Mouse (Mus musculus) liver, embryonic 11.5 days (tissue): ENCODE data around the gene Nfkbiz. TPM values are rescaled to one million over a fixed set of nuclear protein-coding genes. Genes with fewer than 3 reads are reported as not detected.
"Not testable (repeated sequence)": the region's sequence is repeated elsewhere in the genome, so short reads cannot be mapped to it uniquely, and the experiment has no call there.

Experiments
- ATAC-seq: fragments of 200-750 bp; cut with Nextera tagmentation; replicated peaks from 2 replicates; pipeline ENCODE4 v1.8.0; 2017; ENCODE audit warnings: moderate number of reproducible peaks, mild to moderate bottlenecking, moderate TSS enrichment, moderate library complexity; ENCODE audit not compliant: low FRiP score
- DNase-seq: peaks from one replicate; pipeline ENCODE4 v3.0.0-alpha.2; 2017; ENCODE audit warnings: low spot score
- H3K27ac ChIP-seq: fragments of 300-500 bp; sonication (generic); 2 replicates; pipeline ENCODE4 v1.5.1; 2014; ENCODE audit warnings: mild to moderate bottlenecking, low read depth, low read length, control low read depth
- H3K27me3 ChIP-seq: fragments of 300-500 bp; sonication (generic); replicated peaks from 2 replicates; pipeline ENCODE4 v1.6.1; 2014; ENCODE audit warnings: low read length, mixed read lengths; ENCODE audit not compliant: control insufficient read depth, insufficient read depth
- H3K36me3 ChIP-seq: fragments of 300-500 bp; sonication (generic); 2 replicates; pipeline ENCODE4 v1.6.1; 2014; ENCODE audit warnings: mild to moderate bottlenecking, low read length, moderate library complexity, mixed read lengths; ENCODE audit not compliant: control insufficient read depth, insufficient read depth
- H3K4me1 ChIP-seq: fragments of 300-500 bp; sonication (generic); replicated peaks from 2 replicates; pipeline ENCODE4 v1.6.1; 2014; ENCODE audit warnings: low read length, mixed read lengths; ENCODE audit not compliant: control insufficient read depth, insufficient read depth
- H3K4me2 ChIP-seq: fragments of 300-500 bp; sonication (generic); 2 replicates; pipeline ENCODE4 v1.6.1; 2014; ENCODE audit warnings: mild to moderate bottlenecking, control low read depth, moderate library complexity
- H3K4me3 ChIP-seq: fragments of 300-500 bp; sonication (generic); 2 replicates; pipeline ENCODE4 v1.5.1; 2014; ENCODE audit warnings: low read depth, low read length, control low read depth
- H3K9ac ChIP-seq: fragments of 300-500 bp; sonication (generic); 2 replicates; pipeline ENCODE4 v1.6.1; 2014; ENCODE audit warnings: low read depth, low read length, control low read depth
- H3K9me3 ChIP-seq: fragments of 300-500 bp; sonication (generic); 2 replicates; pipeline ENCODE4 v1.6.1; 2016; ENCODE audit warnings: low read length, inconsistent platforms, mixed read lengths; ENCODE audit not compliant: control insufficient read depth
- WGBS: fragments of 180-500 bp; shearing (Covaris S2); extraction: QIAGEN DNeasy Blood & Tissue Kit; methylation state at CpG from one replicate; pipeline ENCODE4 v1.1.7; 2014; 5-methylcytosine and 5-hydroxymethylcytosine counted together
- polyA plus RNA-seq: library from polyadenylated mRNA; unstranded; fragments of >200 nt; fragmentation: Nextera tagmentation; extraction: Ambion mirVana; gene quantifications from 2 replicates; pipeline ENCODE4 v1.2.1, GENCODE M21; 2014

Gene Nfkbiz
- polyA plus RNA-seq, result 4.5 and 4.6 TPM in 2 replicates

DNA sequence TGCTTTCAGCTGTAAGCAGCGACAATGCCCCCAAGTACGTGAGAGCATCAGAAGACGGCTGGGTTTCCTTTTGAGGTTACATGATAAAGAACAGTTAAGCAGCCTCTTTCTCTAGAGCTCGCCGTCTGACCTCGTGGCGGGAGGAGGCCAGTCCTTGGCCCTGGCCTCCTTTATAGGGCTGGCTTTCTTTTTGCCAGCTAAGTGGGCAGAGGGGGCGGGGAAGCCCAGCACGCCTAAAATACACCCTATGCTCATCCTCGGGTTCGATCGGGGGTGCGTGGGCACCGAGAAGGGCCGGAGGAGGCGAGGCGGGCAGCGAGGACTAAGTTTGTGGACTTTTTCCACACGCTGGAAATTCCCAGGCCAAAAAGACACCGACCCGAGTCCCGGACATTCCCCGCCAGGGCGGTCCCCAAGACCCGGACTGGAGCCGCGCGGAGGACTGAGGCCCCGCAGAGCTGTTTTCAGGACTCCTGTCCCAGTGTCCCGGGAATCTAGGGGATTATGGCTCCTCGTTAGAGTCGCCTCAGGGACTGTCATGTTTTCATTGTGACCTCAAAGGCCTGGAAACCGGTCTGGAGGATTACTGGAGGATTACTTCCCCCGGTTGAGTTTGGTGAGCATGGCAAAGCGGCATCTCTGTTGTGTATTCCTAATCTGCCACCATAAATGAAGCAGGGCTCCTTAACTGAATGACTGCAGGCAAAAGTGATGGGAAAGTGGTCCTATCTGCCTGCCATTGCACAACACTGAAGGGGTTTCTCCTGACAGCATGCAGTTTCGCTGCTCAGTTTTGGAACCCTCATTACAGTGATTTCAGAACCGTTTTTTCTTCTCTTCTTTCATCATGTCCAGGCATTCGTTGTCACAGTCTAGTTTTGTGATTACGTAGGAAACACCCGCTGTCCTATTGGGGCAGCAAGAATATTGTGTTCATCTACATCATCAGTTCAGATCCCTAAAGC lies at the start of gene Nfkbiz:
Gene Nfkbiz, minus strand, starts transcription at position 390 of the 965 bp plus-strand sequence.
- ATAC-seq (peak; percentile 89), DNase-seq (peak; percentile 87)
- WGBS, result under 1% methylated on average over 40 of the region's 40 CpGs
- Histone ChIP-seq H3K4me2 (peak within 1 kb of the TSS; percentile 71), H3K27me3 (no peaks in the 10 kb centered on the region), H3K9ac (peak within 1 kb of the TSS; percentile 89), H3K27ac (peak within 1 kb of the TSS; percentile 78), H3K36me3 (peaks cover under 1% of the 10 kb centered on the region; the same call in 1 of the 2 replicates), H3K4me3 (peak within 1 kb of the TSS; percentile 70), H3K9me3 (no peaks in the 10 kb centered on the region), H3K4me1 (no peaks in the 10 kb centered on the region)

DNA sequence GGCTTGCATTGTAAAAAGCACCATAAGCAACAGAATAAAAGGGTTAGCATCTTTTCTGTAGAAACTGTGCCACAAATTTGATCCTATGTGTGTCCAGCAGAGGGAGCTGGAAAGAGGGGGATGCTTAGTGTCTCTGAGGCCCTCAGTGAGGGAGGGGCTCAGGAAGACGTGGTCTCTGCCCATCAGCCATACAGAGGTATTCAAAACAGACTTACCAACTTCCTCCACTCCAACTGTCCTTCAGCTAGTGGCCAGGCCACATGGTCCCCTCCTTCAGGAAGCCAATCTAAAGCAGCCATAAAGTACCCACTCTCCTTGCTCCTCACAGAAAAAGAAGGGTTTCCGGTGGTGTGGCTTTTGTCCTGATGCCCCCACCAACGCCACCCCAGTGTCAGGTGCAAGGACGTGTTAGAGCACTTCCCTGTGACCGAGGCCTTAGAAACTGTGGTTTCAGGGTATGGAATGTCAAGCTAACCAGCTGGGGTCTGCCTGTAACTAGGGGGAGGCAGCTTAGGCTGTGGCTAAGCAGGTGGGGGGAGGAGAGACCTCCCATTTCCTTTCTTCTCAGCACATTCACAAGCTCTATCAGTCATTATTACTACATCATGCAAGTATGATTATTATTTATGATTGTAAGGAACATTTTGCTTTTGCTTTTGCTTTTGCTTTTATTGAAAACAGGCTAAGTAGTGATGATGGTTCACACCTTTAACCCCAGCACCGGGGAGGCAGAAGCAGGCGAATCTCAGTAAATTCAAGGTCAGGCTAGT lies 49.3 kb upstream of the Nfkbiz start:
- Histone ChIP-seq H3K27ac (no peak overlapping the region), H3K4me3 (no peak overlapping the region), H3K4me1 (peaks cover 9% of the 10 kb centered on the region), H3K36me3 (no peaks in the 10 kb centered on the region; the same call in 1 of the 2 replicates), H3K27me3 (no peaks in the 10 kb centered on the region), H3K9ac (no peak overlapping the region), H3K4me2 (no peak overlapping the region), H3K9me3 (no peaks in the 10 kb centered on the region)
- ATAC-seq (peak; percentile 23; the same call in 1 of the 2 replicates), DNase-seq (no peak)
- 40% methylated on average over 7 of the region's 7 CpGs for WGBS

DNA sequence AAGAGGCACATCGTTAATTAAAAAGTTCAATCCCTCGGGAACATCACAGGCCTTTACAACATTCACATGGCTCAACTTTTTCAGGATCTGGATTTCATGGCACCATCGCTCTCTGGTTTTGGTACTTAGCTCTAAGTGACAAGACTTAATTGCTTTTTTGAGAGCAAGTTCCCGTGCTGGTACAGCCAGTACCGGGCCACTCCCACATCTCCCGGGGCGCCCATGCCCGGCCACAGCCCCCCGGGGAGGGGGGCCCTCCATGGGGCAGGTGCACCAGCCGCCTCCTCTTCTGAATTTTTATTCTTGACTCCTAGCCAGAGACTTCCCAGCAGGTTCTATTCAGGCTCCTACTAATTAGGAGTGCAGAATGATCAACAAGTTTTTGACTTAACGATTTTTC lies 45.5 kb upstream of the Nfkbiz start:
- Histone ChIP-seq H3K4me3 (no peak overlapping the region), H3K27ac (no peak overlapping the region), H3K36me3 (no peaks in the 10 kb centered on the region; the same call in 1 of the 2 replicates), H3K4me2 (no peak overlapping the region), H3K9ac (no peak overlapping the region), H3K9me3 (no peaks in the 10 kb centered on the region), H3K27me3 (no peaks in the 10 kb centered on the region), H3K4me1 (no peaks in the 10 kb centered on the region)
- DNase-seq (no peak), ATAC-seq (no peak)
- 86% methylated on average over 11 of the region's 11 CpGs for WGBS

DNA sequence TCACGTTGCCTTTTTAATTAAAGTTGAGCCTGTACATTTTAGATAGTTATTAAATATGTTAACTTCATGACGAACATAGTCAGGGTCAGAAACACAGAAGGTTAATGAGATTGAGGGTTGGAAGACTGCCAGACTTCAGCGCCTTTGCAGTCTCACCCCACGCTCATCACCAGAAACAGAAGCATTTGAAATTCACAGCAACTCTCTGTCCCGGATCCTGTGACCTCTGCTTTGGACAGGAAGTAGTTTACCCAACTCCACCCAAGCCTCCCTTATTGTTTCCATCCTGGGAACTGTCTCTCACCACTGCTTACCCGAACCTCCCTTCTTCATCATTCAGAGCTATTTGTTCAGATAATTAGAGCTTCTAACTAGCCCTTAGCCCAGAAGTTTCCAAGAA lies 37.3 kb upstream of the Nfkbiz start:
- no peak for DNase-seq
- Histone ChIP-seq H3K27me3 (no peaks in the 10 kb centered on the region), H3K4me1 (no peaks in the 10 kb centered on the region), H3K4me2 (no peak overlapping the region), H3K9me3 (no peaks in the 10 kb centered on the region), H3K36me3 (no peaks in the 10 kb centered on the region), H3K4me3 (no peak overlapping the region), H3K27ac (no peak overlapping the region), H3K9ac (no peak overlapping the region)
- ATAC-seq, result no peak
- 67% methylated on average over 6 of the region's 6 CpGs for WGBS

DNA sequence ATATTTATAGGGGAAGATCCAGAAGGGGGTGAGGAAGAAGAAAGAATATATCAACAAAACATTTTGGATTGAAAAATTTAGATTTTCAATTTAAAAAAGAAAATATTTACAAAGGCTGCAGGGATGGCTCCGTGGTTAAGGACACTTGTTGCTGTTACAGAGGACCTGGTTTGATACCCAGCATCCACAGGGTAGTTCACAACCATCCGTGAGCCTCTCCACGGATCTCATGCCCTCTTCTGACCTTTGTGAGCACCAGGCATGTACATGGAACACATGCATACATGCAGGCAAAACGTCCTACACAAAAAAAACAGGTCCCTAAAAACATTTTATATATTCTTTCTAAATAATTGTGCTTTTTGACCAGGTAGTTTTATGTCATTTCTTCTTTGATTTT lies 25.1 kb upstream of the Nfkbiz start:
- ATAC-seq (no peak), DNase-seq (no peak)
- Histone ChIP-seq H3K27ac (no peak overlapping the region), H3K4me3 (no peak overlapping the region), H3K4me1 (no peaks in the 10 kb centered on the region), H3K4me2 (no peak overlapping the region), H3K9ac (no peak overlapping the region), H3K36me3 (no peaks in the 10 kb centered on the region), H3K9me3 (no peaks in the 10 kb centered on the region), H3K27me3 (no peaks in the 10 kb centered on the region)
- 58% methylated on average over 4 of the region's 4 CpGs for WGBS

DNA sequence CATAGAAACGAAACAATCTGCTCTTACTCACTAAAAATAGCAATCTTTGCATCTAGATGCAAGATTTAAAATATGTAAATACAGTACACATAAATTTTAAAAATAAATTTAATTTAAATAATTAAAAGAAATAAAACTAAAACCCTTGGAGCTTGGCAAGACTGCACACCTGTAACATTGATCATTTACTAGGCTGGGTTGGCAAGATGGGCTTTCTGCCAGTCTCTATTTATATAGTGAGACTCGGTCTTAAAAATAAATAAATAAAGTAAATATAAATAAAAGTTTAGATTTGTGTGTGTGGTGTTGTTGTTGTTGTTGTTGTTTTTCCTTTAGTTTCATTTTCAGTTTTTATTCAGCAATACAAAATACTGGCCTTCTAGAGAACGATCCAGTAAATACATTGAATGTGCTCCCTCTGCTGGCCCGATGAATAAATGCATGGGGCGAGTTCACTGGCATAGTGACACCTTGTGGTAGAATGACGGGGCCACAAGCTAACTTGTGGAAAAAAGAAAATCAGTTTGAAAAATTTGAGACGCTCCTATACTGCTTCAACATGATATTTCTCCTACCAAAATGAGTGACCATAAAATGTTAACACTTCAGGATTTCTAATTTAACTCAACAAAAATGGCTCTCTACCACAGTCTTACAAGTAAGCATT lies 24.6 kb upstream of the Nfkbiz start:
- H3K27me3 ChIP-seq, result no peaks in the 10 kb centered on the region
- no peak overlapping the region for H3K27ac ChIP-seq
- ATAC-seq, result peak; percentile 62; the same call in 1 of the 2 replicates
- 24% methylated on average over 7 of the region's 7 CpGs for WGBS
- no peak overlapping the region for H3K4me2 ChIP-seq
- no peaks in the 10 kb centered on the region for H3K36me3 ChIP-seq
- no peaks in the 10 kb centered on the region for H3K4me1 ChIP-seq
- H3K4me3 ChIP-seq, result no peak overlapping the region
- H3K9ac ChIP-seq, result no peak overlapping the region
- no peaks in the 10 kb centered on the region for H3K9me3 ChIP-seq
- no peak for DNase-seq

DNA sequence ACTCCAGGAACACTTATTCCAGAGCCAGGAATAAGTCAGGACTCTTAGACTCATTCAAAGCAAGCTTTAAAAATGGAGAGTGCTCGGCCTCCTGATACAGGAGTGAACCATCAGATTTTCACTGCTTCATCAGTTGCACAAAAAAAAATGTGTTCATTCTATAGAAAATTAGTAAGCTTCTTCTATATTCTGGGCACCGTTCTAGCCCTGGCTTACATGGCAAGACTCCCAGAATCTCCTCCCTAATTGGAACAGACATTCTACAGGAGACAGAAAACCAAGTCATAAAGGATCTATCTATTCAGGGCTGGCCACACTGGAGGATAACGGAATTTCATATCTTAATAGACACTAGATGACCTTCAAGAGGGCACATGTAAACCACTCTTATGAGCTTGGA lies 22.4 kb upstream of the Nfkbiz start:
- DNase-seq, result no peak
- Histone ChIP-seq H3K4me2 (no peak overlapping the region), H3K36me3 (no peaks in the 10 kb centered on the region), H3K27ac (no peak overlapping the region), H3K9ac (no peak overlapping the region), H3K4me1 (no peaks in the 10 kb centered on the region), H3K4me3 (no peak overlapping the region), H3K27me3 (no peaks in the 10 kb centered on the region), H3K9me3 (no peaks in the 10 kb centered on the region; the same call in 1 of the 2 replicates)
- WGBS, result 81% methylated on average over 3 of the region's 3 CpGs
- no peak for ATAC-seq

DNA sequence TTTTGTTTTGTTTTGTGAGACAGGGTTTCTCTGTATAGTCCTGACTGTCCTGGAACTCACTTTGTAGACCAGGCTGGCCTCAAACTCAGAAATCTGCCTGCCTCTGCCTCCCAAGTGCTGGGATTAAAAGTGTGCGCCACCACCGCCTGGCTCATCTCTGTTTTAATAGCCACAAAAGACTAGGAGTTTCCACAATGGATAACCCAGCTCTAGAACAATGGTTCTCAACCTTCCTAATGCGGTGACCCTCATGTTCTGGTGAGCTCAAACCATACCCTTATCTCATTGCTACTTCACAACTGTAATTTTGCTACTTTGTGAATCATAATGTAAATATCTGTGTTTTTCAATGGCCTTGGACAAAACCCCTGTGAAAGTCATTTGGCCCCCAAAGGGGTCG lies 20.7 kb upstream of the Nfkbiz start:
- H3K9me3 ChIP-seq, DNase-seq, H3K27ac ChIP-seq, ATAC-seq, H3K36me3 ChIP-seq, H3K9ac ChIP-seq, H3K4me2 ChIP-seq, H3K4me3 ChIP-seq, H3K27me3 ChIP-seq, H3K4me1 ChIP-seq: not testable (repeated sequence)
- WGBS, result 89% methylated on average over 4 of the region's 4 CpGs
